Mouse (Mus musculus): ENCODE data around the gene Ldlr. TPM values are rescaled to one million over a fixed set of nuclear protein-coding genes. Genes with fewer than 3 reads are reported as not detected.
A peak's percentile ranks its signal among the peaks of the same experiment; 100 is the strongest.

Gene Ldlr
- total RNA-seq (2012; rRNA removed) = 58.1 and 69.1 TPM in 2 replicates
- polyA plus RNA-seq (2012; ENCODE audit: insufficient read depth in 1 of 2, insufficient read length in 2 of 2, low read depth in 1 of 2, low replicate concordance in 2 of 2, missing spikeins in 1 of 2) = 10 to 100 TPM in 1 of 2 experiments, not detected in 1; 90.6 TPM

GRCm38 (mm10) chr9:21723377-21724146 lies at the start of gene Ldlr:
Gene Ldlr, plus strand, starts transcription at chr9:21723483.
- peak; percentile 100 for DNase-seq (ENCODE audit: low read depth, low spot score)
- Histone ChIP-seq H3K36me3 (ENCODE audit: control insufficient read depth in 1 of 2, insufficient read depth in 2 of 2, low read length in 2 of 2) (peaks cover 6 to 25% of the 10 kb centered on the region in 2 experiments), H3K4me3 (ENCODE audit: control insufficient read depth in 1 of 2, insufficient read depth in 1 of 2, low read depth in 2 of 2, low read length in 2 of 2) (peak within 1 kb of the TSS; percentile 66), H3K27ac (ENCODE audit: control insufficient read depth, low read depth, low read length) (peak within 1 kb of the TSS; percentile 65), H3K27me3 (ENCODE audit: control insufficient read depth in 1 of 2, insufficient read depth in 2 of 2, low read length in 2 of 2) (no peaks in the 10 kb centered on the region), H3K9me3 (replicated peaks; ENCODE audit: insufficient read depth, low read length) (no peaks in the 10 kb centered on the region), H3K4me1 (ENCODE audit: control insufficient read depth in 1 of 2, insufficient read depth in 2 of 2, low read length in 2 of 2) (peaks cover 20 to 37% of the 10 kb centered on the region in 2 experiments), H3K9ac (ENCODE audit: control insufficient read depth, low read depth, low read length, poor library complexity, severe bottlenecking) (peak within 1 kb of the TSS; percentile 67), H3K79me2 (ENCODE audit: control insufficient read depth, insufficient read depth, low read length, poor library complexity) (peaks cover 41% of the 10 kb centered on the region)
- TF ChIP-seq KAT2A (conservative IDR thresholded peaks at IDR 0.05; ENCODE audit: low read depth, low read length) (no peak), TCF12 (IDR thresholded peaks at IDR 0.05; ENCODE audit: low read depth, low read length) (no peak), MAX (IDR thresholded peaks at IDR 0.05; ENCODE audit: low read length) (no peak), POLR2A (IDR thresholded peaks at IDR 0.05; ENCODE audit: control insufficient read depth in 1 of 2, insufficient read depth in 1 of 2, low read depth in 1 of 2, low read length in 2 of 2, poor library complexity in 1 of 2) (peak in 1 of 2 experiments; percentile 98; a peak in 2 of 4 replicates), MAZ (IDR thresholded peaks at IDR 0.05; ENCODE audit: low read depth, low read length) (no peak), TBP (IDR thresholded peaks at IDR 0.05; ENCODE audit: low read depth, low read length) (peak; percentile 95), EP300 (IDR thresholded peaks at IDR 0.05; ENCODE audit: low read depth in 1 of 2, low read length in 2 of 2) (no peak), USF1 (IDR thresholded peaks at IDR 0.05; ENCODE audit: low read depth, low read length) (no peak), POLR2AphosphoS5 (IDR thresholded peaks at IDR 0.05; ENCODE audit: borderline replicate concordance, low read depth, low read length) (peak; percentile 91; the same call in 1 of the 2 replicates), USF2 (IDR thresholded peaks at IDR 0.05; ENCODE audit: borderline replicate concordance in 1 of 2, insufficient read depth in 1 of 2, low read depth in 1 of 2, low read length in 2 of 2) (no peak), GATA1 (IDR thresholded peaks at IDR 0.05; ENCODE audit: low read depth, low read length) (peak; percentile 28; the same call in 1 of the 2 replicates), ELF1 (IDR thresholded peaks at IDR 0.05; ENCODE audit: low read depth, low read length) (no peak), GABPA (IDR thresholded peaks at IDR 0.05; ENCODE audit: low read depth, low read length) (no peak), ZMIZ1 (IDR thresholded peaks at IDR 0.05; ENCODE audit: low read depth, low read length) (no peak), MYB (IDR thresholded peaks at IDR 0.05; ENCODE audit: low read depth, low read length) (no peak), E2F4 (IDR thresholded peaks at IDR 0.05; ENCODE audit: borderline replicate concordance, low read depth, low read length) (no peak), ZKSCAN1 (IDR thresholded peaks at IDR 0.05; ENCODE audit: low read depth, low read length) (no peak), POLR2AphosphoS2 (IDR thresholded peaks at IDR 0.05; ENCODE audit: low read length) (no peak), TAL1 (IDR thresholded peaks at IDR 0.05; ENCODE audit: low read length) (no peak), UBTF (IDR thresholded peaks at IDR 0.05; ENCODE audit: borderline replicate concordance, insufficient read depth, low read depth, low read length) (peak; percentile 97), CTCF (IDR thresholded peaks at IDR 0.05 in 2 of 3, conservative IDR thresholded peaks at IDR 0.05 in 1 of 3; ENCODE audit: control insufficient read depth in 1 of 3, insufficient read depth in 1 of 3, low read depth in 2 of 3, low read length in 3 of 3, poor library complexity in 1 of 3, severe bottlenecking in 1 of 3) (no peak), ZC3H11A (IDR thresholded peaks at IDR 0.05; ENCODE audit: low read depth, low read length) (no peak)

Measured in MEL (cell line).